Mouse (Mus musculus) gastrocnemius, postnatal 4 days (tissue): Measurements from ENCODE around the gene Arl13a. TPM values are rescaled to one million over a fixed set of nuclear protein-coding genes. Genes with fewer than 3 reads are reported as not detected.
"Not testable (repeated sequence)": the region's sequence is repeated elsewhere in the genome, so short reads cannot be mapped to it uniquely, and the experiment has no call there.

Experiments
- DNase-seq, 2 experiments: peaks; one replicate each; pipeline ENCODE4 v3.0.0; 2021 to 2022; ENCODE audit warnings: low spot score in 2 of 2, mixed read lengths in 2 of 2
- long read RNA-seq, 2 experiments: library from polyadenylated mRNA; stranded (forward); transcript quantifications; one replicate each; pipeline ENCODE4 v2.0.0; 2021
- total RNA-seq, 2 experiments: library from RNA; stranded (reverse); gene quantifications; 2 replicates each; pipeline ENCODE4 v1.2.3; 2021

Gene Arl13a
- total RNA-seq: not detected
- long read RNA-seq, experiment 1: 0 reads
- long read RNA-seq, experiment 2: 0 reads

DNA sequence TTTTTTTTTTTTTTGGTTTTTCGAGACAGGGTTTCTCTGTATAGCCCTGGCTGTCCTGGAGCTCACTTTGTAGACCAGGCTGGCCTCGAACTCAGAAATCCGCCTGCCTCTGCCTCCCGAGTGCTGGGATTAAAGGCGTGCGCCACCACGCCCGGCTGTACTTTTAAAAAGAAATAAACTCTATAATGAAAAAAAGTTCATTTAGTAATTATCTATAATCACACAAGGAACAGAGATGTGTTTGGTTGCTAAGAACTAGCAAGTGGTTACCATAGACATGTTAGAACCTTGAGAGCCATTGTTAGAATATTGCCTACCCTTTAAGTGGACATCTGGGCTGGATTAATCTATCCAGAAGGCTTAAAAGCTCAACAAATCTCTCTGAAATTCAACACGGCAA, at the start of gene Arl13a:
Arl13a (plus strand) TSS at position 301 of the 400 bp plus-strand sequence.
- not testable (repeated sequence) for DNase-seq

DNA sequence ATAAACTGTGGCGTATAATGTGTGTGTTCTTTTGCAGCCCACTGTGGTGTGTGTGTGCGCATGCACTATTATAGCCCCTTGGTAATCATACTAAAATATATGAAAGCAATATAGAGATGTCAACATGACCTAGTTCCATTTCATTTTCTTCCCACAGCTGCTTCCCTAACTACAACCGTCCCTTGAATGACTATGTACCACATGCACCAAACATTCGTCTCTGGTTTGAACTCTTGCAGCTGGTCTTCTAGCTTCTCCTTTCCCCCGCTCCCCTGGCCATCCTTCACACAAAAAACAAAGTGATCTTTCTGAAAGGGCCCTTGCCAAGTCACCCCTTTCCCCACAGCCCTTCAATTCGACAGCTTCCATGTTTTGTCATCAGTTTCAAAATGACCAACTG, 47.3 kb upstream of the Arl13a start:
- no peak for DNase-seq

DNA sequence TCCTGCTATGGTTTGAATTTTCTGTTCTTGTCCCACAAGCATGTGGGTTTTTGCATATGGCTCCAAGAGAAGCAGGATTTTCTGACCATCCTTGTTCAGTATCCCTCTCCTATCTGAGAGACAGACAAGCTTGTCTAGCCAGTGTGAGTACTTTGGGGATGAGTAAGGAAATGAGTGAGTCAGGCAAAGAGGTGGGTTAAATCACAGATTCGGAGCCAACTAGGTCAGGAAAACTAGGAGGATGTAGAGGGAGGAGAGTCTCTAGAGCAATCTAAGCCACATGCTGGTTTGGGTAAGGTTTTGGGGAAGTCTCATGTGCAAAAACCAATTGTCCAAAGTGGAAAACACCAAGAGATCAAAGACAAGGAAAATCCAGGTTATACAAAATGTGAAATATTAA, 45.8 kb upstream of the Arl13a start:
- no peak for DNase-seq

DNA sequence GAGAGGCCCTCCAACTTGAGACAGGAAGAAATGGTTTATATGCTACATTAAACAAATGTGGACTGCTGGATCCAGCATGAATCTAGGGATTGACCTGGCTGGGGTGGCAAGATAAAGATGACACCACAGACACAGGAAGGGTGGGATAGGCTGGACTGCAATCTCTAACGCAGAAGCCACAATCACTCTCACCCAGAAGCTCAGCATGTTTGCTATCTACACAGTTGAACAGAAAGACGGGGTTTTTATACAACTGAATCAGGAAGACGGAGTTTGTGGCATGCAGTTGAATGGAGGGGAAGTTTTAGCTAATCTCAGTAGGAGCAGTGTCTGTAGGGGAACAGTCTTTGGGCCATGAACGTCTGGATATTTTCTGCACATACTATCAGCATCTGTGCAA, 45.3 kb upstream of the Arl13a start:
- DNase-seq: no peak

DNA sequence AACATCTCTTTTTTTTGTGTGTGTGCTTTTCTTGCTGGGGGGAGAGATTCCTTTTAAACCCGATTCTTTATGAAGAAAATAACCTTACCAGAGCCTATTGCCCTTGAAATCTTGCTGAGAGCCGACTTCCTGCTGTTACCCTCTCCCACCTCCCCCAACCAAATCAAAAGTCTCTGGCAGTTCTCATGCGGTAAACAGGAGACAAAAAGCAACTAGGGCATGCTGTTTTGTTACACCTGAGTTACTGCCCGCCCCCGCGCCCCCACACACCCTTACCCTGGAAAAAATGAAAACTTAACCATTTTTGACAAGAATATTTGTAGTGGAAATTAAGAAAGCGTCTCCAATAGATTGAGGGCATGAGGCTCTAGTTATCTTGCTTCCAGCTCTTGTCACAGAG, 29.1 kb upstream of the Arl13a start:
- no peak for DNase-seq

DNA sequence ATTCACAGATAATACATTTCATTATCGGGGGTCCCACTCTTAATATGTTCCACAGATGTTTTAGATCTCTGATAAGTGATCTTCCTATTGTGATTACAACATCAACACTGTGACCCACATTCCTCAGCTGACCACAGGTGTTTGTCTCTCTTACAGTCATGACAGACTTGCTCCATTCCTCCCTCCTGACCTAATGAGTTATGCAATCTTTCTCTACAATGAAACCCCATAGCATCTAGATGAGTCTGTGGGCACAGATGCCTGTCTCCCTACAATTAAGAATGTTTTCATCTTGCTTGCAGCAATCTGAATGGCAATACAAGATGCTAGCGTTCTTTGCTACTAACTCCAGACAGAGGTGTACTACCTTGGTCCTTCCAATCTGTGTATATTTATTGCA, 26.9 kb upstream of the Arl13a start:
- DNase-seq: no peak

DNA sequence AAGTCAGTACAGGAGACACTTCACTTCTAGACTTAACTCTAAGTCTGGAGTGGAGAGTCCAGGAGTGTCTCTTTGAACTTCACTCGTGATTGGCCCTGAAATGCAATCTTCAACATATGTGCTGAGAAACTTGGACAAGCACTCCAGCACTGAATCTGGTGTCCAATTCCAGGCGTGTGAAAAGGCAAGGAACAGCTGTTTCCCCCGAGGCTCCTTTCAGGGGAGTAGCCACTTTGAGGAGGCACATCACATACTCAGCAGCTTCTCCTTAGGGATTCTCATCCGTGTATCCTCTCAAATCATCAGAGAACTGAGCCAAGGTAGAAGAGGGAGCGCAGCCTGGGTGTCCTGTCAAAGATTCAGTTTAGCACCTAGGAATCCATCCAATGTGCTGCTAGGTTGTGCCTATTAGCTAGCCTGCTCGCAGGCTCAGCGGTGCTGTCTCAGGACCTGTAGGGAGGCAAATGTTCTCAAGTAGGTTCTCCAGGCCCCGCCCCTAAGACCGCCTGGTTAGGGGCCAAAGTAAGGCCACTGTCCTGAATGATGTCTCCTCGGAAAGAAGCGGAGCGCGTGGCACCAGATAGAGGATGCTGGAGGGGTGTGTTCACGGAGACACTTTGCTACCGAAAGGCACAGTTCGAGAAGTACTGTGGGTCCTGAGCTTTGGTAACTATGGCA, 25.1 kb upstream of the Arl13a start, which contains the start of gene Xkrx:
Xkrx (minus strand) TSS at position 34 of the 678 bp plus-strand sequence.
- DNase-seq: no peak

DNA sequence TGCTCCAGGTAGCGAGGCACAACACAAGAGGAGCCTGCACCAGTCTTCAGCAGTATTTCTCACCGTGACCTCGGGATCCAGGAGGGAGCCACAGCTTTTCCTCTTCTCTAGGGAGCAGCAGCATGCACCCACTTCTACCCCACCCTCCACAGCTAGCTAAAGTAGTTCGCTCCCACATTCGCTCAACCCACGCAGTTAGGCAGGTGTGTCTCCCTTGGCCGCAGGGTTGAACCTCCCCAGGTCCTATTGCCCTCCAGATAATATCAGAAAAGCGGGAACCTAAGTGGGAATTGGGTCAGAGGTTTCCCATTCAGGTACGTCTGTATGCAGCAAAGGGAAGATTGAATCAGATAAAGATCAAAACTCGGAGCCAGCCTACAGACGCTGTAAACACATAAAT, 24.5 kb upstream of the Arl13a start:
- no peak for DNase-seq

DNA sequence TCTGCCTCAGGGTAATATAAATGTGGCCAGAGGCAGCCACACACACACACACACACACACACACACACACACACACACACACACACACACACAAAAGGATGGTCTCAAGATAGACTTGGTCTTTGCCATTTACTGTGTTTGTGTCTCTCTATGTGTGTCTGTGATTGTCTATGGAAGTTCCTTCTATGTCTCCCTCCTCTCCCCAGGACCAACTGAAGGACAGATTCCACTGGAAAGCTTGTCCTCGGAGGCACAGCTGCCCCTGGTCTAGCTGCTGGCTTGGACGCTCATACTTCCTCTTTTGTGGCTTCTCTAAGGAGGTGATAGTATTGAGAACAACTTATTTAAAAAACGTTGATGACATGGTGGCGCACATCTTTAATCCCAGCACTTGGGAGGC, 23.8 kb upstream of the Arl13a start:
- no peak for DNase-seq

DNA sequence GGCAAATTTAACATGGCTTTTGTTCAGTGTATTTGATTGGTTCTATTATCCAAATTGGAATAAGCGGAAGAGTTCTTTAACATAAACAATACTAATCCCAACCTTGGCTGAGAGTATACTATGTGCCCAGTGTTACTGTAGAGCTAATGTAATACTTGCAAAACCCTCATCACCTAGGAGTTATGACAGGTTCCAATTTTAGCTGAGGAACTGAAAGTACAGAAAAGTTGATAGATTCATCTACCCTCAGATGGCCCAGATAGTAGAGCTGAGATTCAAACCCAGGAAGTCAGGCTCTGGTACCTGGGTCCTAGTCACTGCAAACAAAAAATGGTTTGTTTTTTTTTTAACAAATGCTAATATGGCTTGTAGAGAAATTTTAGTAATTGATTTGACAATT, 16.7 kb upstream of the Arl13a start:
- no peak for DNase-seq

DNA sequence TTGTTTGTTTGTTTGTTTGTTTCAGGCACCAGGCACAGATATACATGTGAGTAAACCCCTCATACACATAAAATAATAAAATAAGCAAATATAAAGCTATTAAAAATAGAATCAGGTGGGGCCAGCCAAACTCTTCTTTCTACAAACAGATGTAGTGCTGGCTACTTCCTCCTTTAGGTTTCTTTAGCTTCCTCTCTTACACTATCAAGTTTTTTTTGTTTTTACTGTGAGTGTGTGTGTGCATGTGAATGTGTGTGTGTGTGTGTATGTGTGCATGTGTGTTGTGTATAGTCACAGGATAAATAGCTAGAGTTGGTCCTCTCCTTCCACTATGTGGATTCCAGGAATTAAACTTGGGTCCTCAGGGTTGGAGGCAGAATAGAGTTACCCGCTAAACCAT, 12.6 kb upstream of the Arl13a start:
- no peak for DNase-seq

DNA sequence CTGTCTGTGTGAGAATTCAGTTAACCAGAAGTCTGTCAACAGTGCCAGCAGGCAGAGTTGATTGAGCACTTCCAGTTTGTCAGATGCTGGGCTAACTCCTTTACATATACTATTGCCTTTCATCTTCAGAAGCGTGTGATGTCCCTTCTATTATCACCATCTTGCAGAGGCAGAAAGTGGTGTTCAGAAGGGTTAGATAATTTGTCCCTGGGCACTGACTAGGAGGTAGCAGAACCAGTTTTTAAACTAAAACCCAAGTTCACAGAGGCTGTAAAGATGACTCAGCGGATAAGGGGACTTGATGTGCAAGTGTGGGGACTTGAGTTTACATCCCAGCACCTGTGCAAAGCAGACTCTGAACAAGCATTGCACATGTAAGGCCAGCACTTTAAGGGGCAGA, 21.2 kb downstream of the Arl13a start:
- DNase-seq: no peak

DNA sequence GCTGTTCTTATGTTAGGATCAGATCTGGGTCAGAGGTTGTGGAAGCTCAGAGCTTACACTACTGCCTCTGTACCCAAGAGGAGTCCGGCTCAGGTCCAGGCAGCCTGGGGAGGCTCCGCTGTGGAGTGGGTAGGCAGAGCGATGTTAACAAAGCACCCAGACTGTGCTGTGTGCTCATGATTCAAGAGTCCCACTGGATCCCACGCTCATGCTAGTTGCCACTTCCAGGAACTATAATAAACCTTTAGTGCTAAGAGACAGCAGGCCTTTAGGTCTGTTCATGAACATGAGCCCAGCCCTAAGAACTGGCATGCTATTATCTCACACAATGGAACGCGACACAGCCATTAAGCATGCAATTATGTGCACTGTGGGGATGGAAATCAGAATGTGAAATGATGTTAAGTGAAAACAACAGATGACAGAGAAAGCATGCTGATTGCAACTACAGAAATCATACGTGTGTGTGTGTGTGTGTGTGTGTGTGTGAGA, 23.9 kb downstream of the Arl13a start:
- DNase-seq: no peak

DNA sequence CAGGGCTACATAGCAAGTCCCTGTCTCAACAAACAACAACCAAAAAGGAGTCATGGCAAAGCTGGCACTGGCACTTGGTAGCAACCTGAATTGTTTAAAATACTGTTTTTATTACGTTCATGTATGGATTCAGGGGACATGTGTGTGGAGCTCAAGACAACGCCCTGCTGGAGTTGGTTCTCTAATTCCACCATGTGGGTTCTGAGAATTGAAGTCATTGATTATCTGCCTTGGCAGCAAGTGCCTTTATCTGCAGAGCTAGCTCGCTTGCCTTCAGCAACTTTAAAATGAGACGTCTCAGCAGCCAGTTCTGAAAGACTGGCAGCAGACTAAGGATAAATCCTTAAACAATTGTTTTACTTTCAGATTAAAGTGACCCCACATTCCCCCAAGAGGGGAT, 30.9 kb downstream of the Arl13a start:
- DNase-seq: no peak

DNA sequence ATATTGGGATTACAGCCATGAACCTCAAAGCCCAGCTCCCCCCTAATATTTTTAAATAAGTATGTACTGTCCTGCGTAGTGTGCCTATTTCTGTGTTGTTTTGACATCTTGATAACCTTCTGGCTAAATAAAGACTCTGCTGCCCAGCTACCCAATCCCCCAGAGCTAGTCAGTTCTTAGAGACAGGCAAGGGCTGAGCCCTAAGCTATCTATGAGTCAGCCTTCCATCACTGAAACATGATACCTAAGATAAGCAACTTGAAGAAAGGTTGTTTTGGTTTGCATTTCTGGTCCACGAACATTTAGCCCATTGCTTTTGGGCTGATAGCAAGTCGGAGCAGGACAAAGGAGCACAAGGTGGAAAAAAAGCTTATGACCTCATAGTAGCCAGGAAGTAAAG, 33.3 kb downstream of the Arl13a start:
- no peak for DNase-seq

DNA sequence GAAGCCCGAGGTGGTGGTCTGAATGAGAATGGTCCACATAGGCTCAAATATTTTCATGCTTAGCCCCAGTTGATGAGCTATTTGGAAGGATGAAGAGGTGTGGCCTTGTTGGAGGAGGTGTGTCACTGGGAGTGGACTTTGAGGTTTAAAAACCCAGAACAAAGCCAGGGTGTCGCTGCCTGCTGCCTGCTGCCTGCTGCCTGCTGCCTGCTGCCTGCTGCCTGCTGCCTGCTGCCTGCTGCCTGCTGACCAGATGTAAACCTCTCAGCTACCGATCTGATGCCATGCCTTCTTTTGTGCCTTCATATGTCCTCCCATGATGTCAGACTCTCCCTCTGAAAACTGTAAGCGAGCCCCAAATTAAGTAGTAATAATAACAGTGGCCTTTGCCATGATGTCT, 34.6 kb downstream of the Arl13a start, which contains the start of gene Nox1:
Nox1 (minus strand) TSS at position 101 of the 400 bp plus-strand sequence.
- DNase-seq: no peak

DNA sequence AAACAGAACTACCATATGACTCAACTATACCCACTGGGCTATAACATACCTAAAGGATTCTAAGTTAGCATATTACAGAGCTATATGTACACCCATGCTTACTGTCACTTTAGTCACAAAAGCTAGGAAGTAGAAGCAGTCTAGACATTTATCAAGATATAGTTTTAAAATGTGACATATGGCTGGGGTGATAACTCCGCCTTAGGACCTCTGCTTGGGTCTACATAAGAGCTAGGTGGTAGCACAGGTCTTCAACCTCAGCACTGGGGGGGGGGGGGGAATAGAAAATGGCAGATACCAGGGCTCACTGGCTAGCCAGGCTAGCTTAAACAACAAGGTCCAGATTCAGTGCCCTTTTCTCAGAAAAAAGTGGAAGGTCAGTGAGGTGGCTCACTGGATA, 45.7 kb downstream of the Arl13a start:
- no peak for DNase-seq

DNA sequence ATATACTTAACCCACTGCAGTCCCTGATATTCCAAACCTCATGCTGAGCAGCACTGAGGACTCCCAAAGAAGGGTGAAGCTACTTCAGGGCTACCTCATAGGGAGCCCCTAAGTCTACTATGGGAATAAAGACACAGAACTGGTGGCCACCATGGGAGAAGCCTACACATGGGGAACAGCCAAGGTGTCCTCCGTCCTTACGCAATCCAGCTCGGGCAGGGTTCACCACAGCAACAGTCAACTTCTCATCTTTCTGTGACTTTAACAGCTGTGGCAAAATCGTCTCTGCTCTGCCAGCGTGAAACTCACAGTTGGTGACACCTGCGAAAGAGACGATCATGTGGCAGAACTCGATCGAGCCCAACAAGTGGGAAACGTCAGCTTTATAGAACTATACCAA, 51.0 kb downstream of the Arl13a start:
- DNase-seq: no peak

DNA sequence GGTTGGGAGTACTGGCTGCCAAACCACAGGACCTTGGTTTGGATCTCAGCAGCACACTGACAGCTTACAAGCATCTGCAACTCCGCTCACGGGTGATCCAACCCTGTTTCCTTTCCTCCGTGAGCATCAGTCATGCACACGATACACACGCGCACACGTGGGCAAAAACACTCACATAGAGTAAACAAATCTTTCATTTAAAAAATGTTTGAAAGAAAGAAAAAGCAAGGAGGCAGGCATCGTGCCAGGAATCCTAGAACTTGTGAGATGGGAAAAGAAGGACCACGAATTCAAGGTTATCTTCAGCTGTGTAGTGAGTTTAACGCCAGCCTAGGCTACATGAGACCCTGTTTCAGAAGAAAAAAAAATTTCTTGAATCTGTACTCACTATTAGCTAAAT, 58.6 kb downstream of the Arl13a start:
- DNase-seq: no peak

DNA sequence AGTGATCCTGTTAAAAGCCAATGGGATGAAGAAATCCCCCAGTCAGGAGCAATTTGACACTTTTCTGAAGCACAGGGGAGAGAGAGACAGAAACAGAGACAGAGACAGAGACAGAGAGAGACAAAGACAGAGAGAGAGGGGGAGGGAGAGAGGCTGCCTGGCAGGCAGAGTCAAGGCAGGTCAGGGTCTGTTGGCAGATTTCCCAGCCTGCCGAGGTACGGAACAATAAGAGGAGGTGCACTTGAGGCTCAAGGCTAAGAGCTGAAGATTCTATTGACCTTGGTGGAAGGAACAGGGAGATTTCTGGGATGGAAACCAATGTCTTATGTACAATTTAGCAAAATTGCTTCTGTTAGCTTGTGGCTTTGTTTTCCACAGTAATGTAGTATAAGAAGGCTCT, 60.9 kb downstream of the Arl13a start:
- DNase-seq: no peak
